ENCODE assay signal across 21 mouse cellular contexts in the genomic region with DNA sequence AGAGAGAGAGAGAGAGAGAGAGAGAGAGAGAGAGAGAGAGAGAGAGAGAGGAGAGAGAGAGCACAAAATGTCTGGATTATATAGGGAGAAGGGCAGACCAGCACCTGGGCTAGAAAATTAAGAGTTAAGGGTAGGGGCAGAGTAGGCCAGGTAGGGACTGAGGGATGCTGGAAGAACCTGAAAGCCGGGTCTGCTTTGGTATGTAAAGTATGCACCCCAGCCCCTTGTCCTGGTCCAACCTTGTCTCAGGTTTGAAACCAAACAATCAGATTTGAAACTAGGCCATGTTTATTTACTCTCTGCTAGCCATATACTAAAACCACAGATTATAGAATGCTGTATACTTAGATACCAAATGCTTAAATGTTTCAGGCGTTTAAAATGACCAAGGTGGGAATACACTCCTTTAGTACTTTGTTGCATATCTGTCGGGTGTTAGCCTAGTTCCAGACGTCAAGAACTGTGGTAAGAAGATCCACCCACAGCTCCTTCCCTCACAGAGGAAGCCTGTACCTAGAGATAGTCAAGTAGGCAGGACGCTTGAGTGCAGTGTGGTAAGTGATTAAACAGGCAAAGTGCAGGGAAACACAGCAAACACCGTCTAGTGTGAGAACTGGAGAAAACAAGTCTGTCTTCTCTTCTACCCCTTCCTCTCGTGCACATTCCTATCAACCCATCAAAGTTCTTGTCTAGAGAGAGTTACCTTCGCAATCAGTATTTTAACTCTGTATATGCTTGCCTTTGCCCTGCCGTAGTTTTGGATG. TPM values are rescaled to one million over a fixed set of nuclear protein-coding genes. Genes with fewer than 3 reads are reported as not detected.
A peak's percentile ranks its signal among the peaks of the same experiment; 100 is the strongest.
DNase-seq lines count a peak whose midpoint lies in the region; ATAC-seq and TF ChIP-seq lines count a peak whose summit lies in the region.
"Had no signal": no experiment of that assay in that cellular context is flagged by ENCODE, and none has a peak within 500 bp of the region (broad histone marks: within the 10 kb centered on the region; RNA-seq: fewer than 3 reads in every experiment).

No protein-coding gene starts in this region.

- peak overlapping the region; percentile 29 for H3K27ac ChIP-seq in liver, postnatal 0 days (ENCODE audit: low read depth)
- no peak overlapping the region for H3K27ac ChIP-seq in midbrain, embryonic 13.5 days
- H3K27ac ChIP-seq in forebrain, embryonic 13.5 days, result no peak overlapping the region
- H3K27ac ChIP-seq: embryonic facial prominence, embryonic 12.5 days; layer of hippocampus, adult 2 months; midbrain, embryonic 12.5 days had no signal

- no peak for TF ChIP-seq CTCF in liver, postnatal 0 days (IDR thresholded peaks at IDR 0.05; ENCODE audit: low read depth)

- 19% methylated on average over 9 of the region's 9 CpGs for WGBS in liver, postnatal 0 days (ENCODE audit: insufficient replicate concordance)
- WGBS in midbrain, embryonic 13.5 days, result 78% methylated on average over 9 of the region's 9 CpGs
- WGBS in forebrain, embryonic 13.5 days, result 80% methylated on average over 9 of the region's 9 CpGs

- H3K4me1 ChIP-seq in megakaryocyte, embryonic 14.5 days, result peaks cover 73% of the 10 kb centered on the region
- H3K4me1 ChIP-seq in liver, postnatal 0 days (ENCODE audit: insufficient read depth), result no peaks in the 10 kb centered on the region
- no peaks in the 10 kb centered on the region for H3K4me1 ChIP-seq in midbrain, embryonic 13.5 days (replicated peaks)
- no peaks in the 10 kb centered on the region for H3K4me1 ChIP-seq in forebrain, embryonic 13.5 days
- H3K4me1 ChIP-seq: embryonic facial prominence, embryonic 12.5 days; midbrain, embryonic 12.5 days had no signal

- TF ChIP-seq EP300 in liver, postnatal 0 days (IDR thresholded peaks at IDR 0.05; ENCODE audit: low read depth), result peak; percentile 78

- no peak overlapping the region for H3K9ac ChIP-seq in liver, postnatal 0 days (replicated peaks)
- no peak overlapping the region for H3K9ac ChIP-seq in midbrain, embryonic 13.5 days (replicated peaks)
- H3K9ac ChIP-seq in forebrain, embryonic 13.5 days, result no peak overlapping the region
- H3K9ac ChIP-seq: embryonic facial prominence, embryonic 12.5 days; midbrain, embryonic 12.5 days had no signal

- peak overlapping the region; percentile 47; the same call in 1 of the 2 replicates for H3K4me2 ChIP-seq in liver, postnatal 0 days (ENCODE audit: low read depth, low read length)
- no peak overlapping the region for H3K4me2 ChIP-seq in midbrain, embryonic 13.5 days (replicated peaks)
- H3K4me2 ChIP-seq in forebrain, embryonic 13.5 days, result no peak overlapping the region
- H3K4me2 ChIP-seq: embryonic facial prominence, embryonic 12.5 days; midbrain, embryonic 12.5 days had no signal

- peaks cover 27% of the 10 kb centered on the region for H3K36me3 ChIP-seq in megakaryocyte, embryonic 14.5 days (replicated peaks; ENCODE audit: low read length)
- H3K36me3 ChIP-seq in liver, postnatal 0 days (replicated peaks; ENCODE audit: insufficient read depth, low read length), result no peaks in the 10 kb centered on the region
- H3K36me3 ChIP-seq in midbrain, embryonic 13.5 days, result no peaks in the 10 kb centered on the region
- H3K36me3 ChIP-seq in forebrain, embryonic 13.5 days (ENCODE audit: poor library complexity, severe bottlenecking), result no peaks in the 10 kb centered on the region
- H3K36me3 ChIP-seq: embryonic facial prominence, embryonic 12.5 days; midbrain, embryonic 12.5 days had no signal

- no peak for ATAC-seq in megakaryocyte, adult 5-6 weeks (ENCODE audit: poor library complexity, severe bottlenecking)
- peak; percentile 90 for ATAC-seq in erythroid progenitor cell, adult 5-6 weeks (replicated peaks; ENCODE audit: low FRiP score, poor library complexity, severe bottlenecking)
- peak; percentile 94 for ATAC-seq in liver, postnatal 0 days
- ATAC-seq in midbrain, embryonic 13.5 days, result no peak
- ATAC-seq in forebrain, embryonic 13.5 days, result no peak
- ATAC-seq: activated CD4-positive, CD25-positive, alpha-beta regulatory T cell, adult 4 months had no signal

- peak; percentile 25 for DNase-seq in embryo, embryonic 10 days (ENCODE audit: low spot score)
- no peak for DNase-seq in embryo, embryonic 10.5 days (ENCODE audit: low spot score)
- no peak for DNase-seq in liver, postnatal 0 days
- DNase-seq: adrenal gland, postnatal 25 days; cerebellum, adult 11 months; cerebellum, postnatal 25 days; heart, postnatal 14 days; right cerebral cortex, adult 18-20 months had no signal

- peaks cover 11% of the 10 kb centered on the region for H3K9me3 ChIP-seq in megakaryocyte, embryonic 14.5 days
- H3K9me3 ChIP-seq in liver, postnatal 0 days (ENCODE audit: low read length), result 0 out of 2 replicates have a peak, but pooled peaks cover 2% of the 10 kb centered on the region
- no peaks in the 10 kb centered on the region for H3K9me3 ChIP-seq in midbrain, embryonic 13.5 days
- H3K9me3 ChIP-seq in forebrain, embryonic 13.5 days (replicated peaks), result no peaks in the 10 kb centered on the region
- H3K9me3 ChIP-seq: embryonic facial prominence, embryonic 12.5 days; midbrain, embryonic 12.5 days had no signal

- no peaks in the 10 kb centered on the region for H3K27me3 ChIP-seq in megakaryocyte, embryonic 14.5 days (replicated peaks)
- no peaks in the 10 kb centered on the region for H3K27me3 ChIP-seq in liver, postnatal 0 days (ENCODE audit: insufficient read depth, low read length)
- no peaks in the 10 kb centered on the region for H3K27me3 ChIP-seq in midbrain, embryonic 13.5 days
- no peaks in the 10 kb centered on the region for H3K27me3 ChIP-seq in forebrain, embryonic 13.5 days
- H3K27me3 ChIP-seq: CH12.LX; embryonic facial prominence, embryonic 12.5 days; midbrain, embryonic 12.5 days had no signal

- peak overlapping the region; percentile 81 for H3K4me3 ChIP-seq in megakaryocyte, embryonic 14.5 days (replicated peaks)
- H3K4me3 ChIP-seq in liver, postnatal 0 days (ENCODE audit: low read depth, low read length), result no peak overlapping the region
- no peak overlapping the region for H3K4me3 ChIP-seq in midbrain, embryonic 13.5 days (replicated peaks)
- no peak overlapping the region for H3K4me3 ChIP-seq in forebrain, embryonic 13.5 days
- H3K4me3 ChIP-seq: embryonic facial prominence, embryonic 12.5 days; layer of hippocampus, adult 2 months; midbrain, embryonic 12.5 days; myocyte had no signal

RNA-seq across cellular contexts. Expression of gene 4930550C14Rik, which starts 20.2 kb away (rescaled TPM):
- not detected in 2 replicates for polyA plus RNA-seq in megakaryocyte, embryonic 14.5 days (2012; ENCODE audit: insufficient read depth, low replicate concordance)
- total RNA-seq in megakaryocyte, adult 5-6 weeks (2015), result not detected in 2 replicates
- total RNA-seq in megakaryocyte, adult 5-6 weeks (2017), result 0.18 TPM in 1 of 2 replicates, not detected in the other
- 1.4 TPM in 1 of 2 replicates, not detected in the other for total RNA-seq in erythroid progenitor cell, adult 5-6 weeks (2015; ENCODE audit: low replicate concordance)
- not detected in 2 replicates for total RNA-seq in erythroid progenitor cell, adult 5-6 weeks (2017; ENCODE audit: low replicate concordance)
- polyA plus RNA-seq in liver, postnatal 0 days (2015; fragmentation: Nextera tagmentation; extraction: Ambion mirVana), result 0.78 and 0.89 TPM in 2 replicates
- polyA plus RNA-seq in midbrain, embryonic 13.5 days (2015; fragmentation: Nextera tagmentation; extraction: Ambion mirVana), result 0.17 and 0.18 TPM in 2 replicates
- polyA plus RNA-seq in forebrain, embryonic 13.5 days (2015; fragmentation: Nextera tagmentation; extraction: Ambion mirVana), result 0.13 TPM in 2 replicates
- total RNA-seq: granulocyte monocyte progenitor cell, adult 5-6 weeks; layer of hippocampus, adult 2 months had no signal
- polyA plus RNA-seq: liver, adult 2 months had no signal

RNA-seq across cellular contexts. Expression of gene Kdelc2, which starts 38.5 kb away (rescaled TPM):
- polyA plus RNA-seq in megakaryocyte, embryonic 14.5 days (2012; ENCODE audit: insufficient read depth, low replicate concordance), result 0.48 TPM in 1 of 2 replicates, not detected in the other
- total RNA-seq in megakaryocyte, adult 5-6 weeks (2015), result 3.9 and 4.0 TPM in 2 replicates
- total RNA-seq in megakaryocyte, adult 5-6 weeks (2017), result 4.2 and 4.6 TPM in 2 replicates
- total RNA-seq in erythroid progenitor cell, adult 5-6 weeks (2015; ENCODE audit: low replicate concordance), result 0.72 and 2.1 TPM in 2 replicates
- 0.15 TPM in 1 of 2 replicates, not detected in the other for total RNA-seq in erythroid progenitor cell, adult 5-6 weeks (2017; ENCODE audit: low replicate concordance)
- polyA plus RNA-seq in liver, postnatal 0 days (2015; fragmentation: Nextera tagmentation; extraction: Ambion mirVana), result 2.6 and 2.7 TPM in 2 replicates
- 5.6 and 5.7 TPM in 2 replicates for polyA plus RNA-seq in midbrain, embryonic 13.5 days (2015; fragmentation: Nextera tagmentation; extraction: Ambion mirVana)
- polyA plus RNA-seq in forebrain, embryonic 13.5 days (2015; fragmentation: Nextera tagmentation; extraction: Ambion mirVana), result 4.3 and 4.9 TPM in 2 replicates
- total RNA-seq: CH12.LX had no signal

Comparison
In these comparisons a context has a peak if more than half of its experiments do, and no peak if none do; other contexts are left out.
1. ATAC-seq: peak in erythroid progenitor cell, adult 5-6 weeks (single experiment) and liver, postnatal 0 days (single experiment); none in megakaryocyte, adult 5-6 weeks (single experiment), midbrain, embryonic 13.5 days (single experiment) and forebrain, embryonic 13.5 days (single experiment).